Mouse (Mus musculus) heart, adult 2 months (tissue): Measurements from ENCODE around the gene Gm28051.

Experiments used
- CTCF ChIP-seq: fragments of 200-600 bp; IDR thresholded peaks from 2 replicates; pipeline ENCODE4 v1.8.1; 2022; ENCODE audit warnings: antibody characterized with exemption, mild to moderate bottlenecking, moderate library complexity
- EP300 ChIP-seq: fragments of 200-500 bp; IDR thresholded peaks from 2 replicates; pipeline ENCODE4 v1.6.1; 2011; ENCODE audit warnings: low read depth, low read length, control low read depth; ENCODE audit not compliant: insufficient read depth
- POLR2A ChIP-seq: fragments of 200-500 bp; IDR thresholded peaks from 2 replicates; pipeline ENCODE4 v1.6.1; 2011; ENCODE audit warnings: mild to moderate bottlenecking, low read depth, low read length, control low read depth; ENCODE audit not compliant: insufficient read depth

DNA sequence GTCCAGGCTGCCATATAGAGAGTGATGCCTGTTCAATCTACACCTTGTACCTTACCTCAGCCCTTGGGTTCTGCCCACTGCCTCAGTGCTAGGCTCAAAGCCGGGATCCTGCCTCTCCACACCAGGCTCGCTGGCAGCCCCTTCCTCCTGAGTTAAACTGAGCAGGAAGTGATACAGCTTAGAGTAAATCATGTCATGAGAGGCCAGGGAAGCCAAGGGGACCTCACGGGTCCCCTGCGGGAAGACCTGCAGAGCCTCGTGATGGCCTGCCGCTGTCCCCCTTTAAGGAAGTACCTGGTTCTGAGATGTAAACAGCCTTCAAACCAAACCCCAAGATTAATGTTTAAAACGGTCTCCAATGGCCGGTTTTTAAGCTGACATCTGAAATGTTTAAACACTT is 85.4 kb downstream of the Gm28051 start:
- TF ChIP-seq CTCF (no peak), POLR2A (no peak), EP300 (no peak)
